Mouse (Mus musculus) heart, embryonic 11.5 days (tissue): ENCODE data around the gene Ldlrad1. TPM values are rescaled to one million over a fixed set of nuclear protein-coding genes. Genes with fewer than 3 reads are reported as not detected.

Experiments used
- ATAC-seq: fragments of 200-750 bp; cut with Nextera tagmentation; replicated peaks from 2 replicates; pipeline ENCODE4 v1.8.0; 2017; ENCODE audit warnings: moderate library complexity; ENCODE audit not compliant: insufficient number of reproducible peaks, low FRiP score, low TSS enrichment
- H3K27ac ChIP-seq: fragments of 300-500 bp; sonication (generic); 2 replicates; pipeline ENCODE4 v1.5.1; 2014; ENCODE audit warnings: mild to moderate bottlenecking, low read depth, low read length
- H3K27me3 ChIP-seq: fragments of 300-500 bp; sonication (generic); 2 replicates; pipeline ENCODE4 v1.6.1; 2014; ENCODE audit warnings: mild to moderate bottlenecking, low read length, mixed read lengths; ENCODE audit not compliant: control insufficient read depth, insufficient read depth
- H3K36me3 ChIP-seq: fragments of 300-500 bp; sonication (generic); 2 replicates; pipeline ENCODE4 v1.6.1; 2014; ENCODE audit warnings: mild to moderate bottlenecking, low read length, moderate library complexity, mixed read lengths; ENCODE audit not compliant: control insufficient read depth, insufficient read depth
- H3K4me1 ChIP-seq: fragments of 300-500 bp; sonication (generic); 2 replicates; pipeline ENCODE4 v1.6.1; 2014; ENCODE audit warnings: low read length; ENCODE audit not compliant: control insufficient read depth, insufficient read depth
- H3K4me2 ChIP-seq: fragments of 300-500 bp; sonication (generic); 2 replicates; pipeline ENCODE4 v1.6.1; 2014; ENCODE audit warnings: mild to moderate bottlenecking, moderate library complexity
- H3K4me3 ChIP-seq: fragments of 300-500 bp; sonication (generic); 2 replicates; pipeline ENCODE4 v1.5.1; 2014; ENCODE audit warnings: low read depth, low read length
- H3K9ac ChIP-seq: fragments of 300-500 bp; sonication (generic); 2 replicates; pipeline ENCODE4 v1.6.1; 2014; ENCODE audit warnings: mild to moderate bottlenecking, low read depth, low read length, moderate library complexity
- H3K9me3 ChIP-seq: fragments of 300-500 bp; sonication (generic); replicated peaks from 2 replicates; pipeline ENCODE4 v1.6.1; 2016; ENCODE audit warnings: low read length; ENCODE audit not compliant: control insufficient read depth
- WGBS: fragments of 180-500 bp; shearing (Covaris S2); extraction: QIAGEN DNeasy Blood & Tissue Kit; methylation state at CpG from one replicate; pipeline ENCODE4 v1.1.7; 2014; ENCODE audit not compliant: insufficient replicate concordance; 5-methylcytosine and 5-hydroxymethylcytosine counted together
- polyA plus RNA-seq: library from polyadenylated mRNA; unstranded; fragments of >200 nt; fragmentation: Nextera tagmentation; extraction: Ambion mirVana; gene quantifications from 2 replicates; pipeline ENCODE4 v1.2.1, GENCODE M21; 2014

The Ldlrad1 gene
- polyA plus RNA-seq, 1 experiment from 2014 or later, result not detected

GRCm38 (mm10) chr4:107198072-107198471, 10.9 kb upstream of the Ldlrad1 start:
- H3K9me3 ChIP-seq, result no peaks in the 10 kb centered on the region
- H3K4me1 ChIP-seq, result no peaks in the 10 kb centered on the region
- no peaks in the 10 kb centered on the region for H3K27me3 ChIP-seq
- no peak overlapping the region for H3K4me2 ChIP-seq
- H3K27ac ChIP-seq, result no peak overlapping the region
- peaks cover 24% of the 10 kb centered on the region for H3K36me3 ChIP-seq
- no peak for ATAC-seq
- H3K4me3 ChIP-seq, result no peak overlapping the region
- H3K9ac ChIP-seq, result no peak overlapping the region
- 97% methylated on average over 5 of the region's 5 CpGs for WGBS

- H3K36me3 ChIP-seq, result peaks cover 21% of the 10 kb centered on the region
Measured at GRCm38 (mm10) chr4:107201779-107202178, 7.2 kb upstream of the Ldlrad1 start.

GRCm38 (mm10) chr4:107203001-107203400, 6.0 kb upstream of the Ldlrad1 start:
- H3K9ac ChIP-seq, result no peak overlapping the region
- ATAC-seq, result no peak
- H3K4me3 ChIP-seq, result no peak overlapping the region
- no peaks in the 10 kb centered on the region for H3K9me3 ChIP-seq
- no peaks in the 10 kb centered on the region for H3K27me3 ChIP-seq
- peaks cover 16% of the 10 kb centered on the region for H3K36me3 ChIP-seq
- H3K4me2 ChIP-seq, result no peak overlapping the region
- 90% methylated on average over 7 of the region's 7 CpGs for WGBS
- H3K27ac ChIP-seq, result no peak overlapping the region
- H3K4me1 ChIP-seq, result no peaks in the 10 kb centered on the region

More at GRCm38 (mm10) chr4:107201779-107202178, 7.2 kb upstream of the Ldlrad1 start:
- Histone ChIP-seq H3K27me3 (no peaks in the 10 kb centered on the region), H3K9ac (no peak overlapping the region), H3K4me1 (no peaks in the 10 kb centered on the region), H3K9me3 (no peaks in the 10 kb centered on the region), H3K4me3 (no peak overlapping the region), H3K4me2 (no peak overlapping the region), H3K27ac (no peak overlapping the region)
- WGBS, result 95% methylated on average over 3 of the region's 3 CpGs
- no peak for ATAC-seq

GRCm38 (mm10) chr4:107207016-107207415, 2.0 kb upstream of the Ldlrad1 start:
- Histone ChIP-seq H3K4me2 (no peak overlapping the region), H3K4me3 (no peak overlapping the region), H3K9me3 (no peaks in the 10 kb centered on the region), H3K27ac (no peak overlapping the region), H3K27me3 (no peaks in the 10 kb centered on the region), H3K9ac (no peak overlapping the region), H3K36me3 (peaks cover 5% of the 10 kb centered on the region; the same call in 1 of the 2 replicates), H3K4me1 (no peaks in the 10 kb centered on the region)
- no peak for ATAC-seq
- 93% methylated on average over 2 of the region's 2 CpGs for WGBS

- Histone ChIP-seq H3K9ac (no peak overlapping the region), H3K4me3 (no peak overlapping the region), H3K4me1 (no peaks in the 10 kb centered on the region), H3K27me3 (no peaks in the 10 kb centered on the region), H3K9me3 (no peaks in the 10 kb centered on the region), H3K27ac (no peak overlapping the region), H3K36me3 (no peaks in the 10 kb centered on the region), H3K4me2 (no peak overlapping the region)
- ATAC-seq, result no peak
- 71% methylated on average over 5 of the region's 5 CpGs for WGBS
Measured at GRCm38 (mm10) chr4:107210483-107211097, 1.6 kb downstream of the Ldlrad1 start.

GRCm38 (mm10) chr4:107211465-107211864, 2.5 kb downstream of the Ldlrad1 start:
- Histone ChIP-seq H3K27ac (no peak overlapping the region), H3K9ac (no peak overlapping the region), H3K4me3 (no peak overlapping the region), H3K27me3 (peaks cover 4% of the 10 kb centered on the region; the same call in 1 of the 2 replicates), H3K36me3 (no peaks in the 10 kb centered on the region), H3K9me3 (no peaks in the 10 kb centered on the region), H3K4me2 (no peak overlapping the region), H3K4me1 (no peaks in the 10 kb centered on the region)
- no peak for ATAC-seq
- WGBS, result 68% methylated on average over 4 of the region's 4 CpGs

- Histone ChIP-seq H3K36me3 (no peaks in the 10 kb centered on the region), H3K27ac (no peak overlapping the region), H3K4me3 (no peak overlapping the region), H3K4me1 (no peaks in the 10 kb centered on the region), H3K9ac (no peak overlapping the region), H3K9me3 (no peaks in the 10 kb centered on the region), H3K27me3 (peaks cover 4% of the 10 kb centered on the region; the same call in 1 of the 2 replicates), H3K4me2 (no peak overlapping the region)
- no peak for ATAC-seq
- WGBS, result 77% methylated on average over 5 of the region's 5 CpGs
Measured at GRCm38 (mm10) chr4:107211936-107212335, 3.0 kb downstream of the Ldlrad1 start.

GRCm38 (mm10) chr4:107213279-107214011, 4.5 kb downstream of the Ldlrad1 start:
- peaks cover 4% of the 10 kb centered on the region; the same call in 1 of the 2 replicates for H3K27me3 ChIP-seq
- no peaks in the 10 kb centered on the region for H3K9me3 ChIP-seq
- ATAC-seq, result no peak
- no peak overlapping the region for H3K4me2 ChIP-seq
- no peak overlapping the region for H3K27ac ChIP-seq
- 72% methylated on average over 12 of the region's 12 CpGs for WGBS
- no peak overlapping the region for H3K9ac ChIP-seq
- H3K4me1 ChIP-seq, result 0 out of 2 replicates have a peak, but pooled peaks cover 4% of the 10 kb centered on the region
- no peak overlapping the region for H3K4me3 ChIP-seq
- H3K36me3 ChIP-seq, result no peaks in the 10 kb centered on the region
